Mouse (Mus musculus): ENCODE measurements around the gene Mlh1. TPM values are rescaled to one million over a fixed set of nuclear protein-coding genes. Genes with fewer than 3 reads are reported as not detected.

Mlh1 gene
- total RNA-seq, 1 experiment, result 27.8 TPM

- no peak for TF ChIP-seq ZNF384 (IDR thresholded peaks at IDR 0.05; ENCODE audit: low read depth, low read length)
- TF ChIP-seq ZC3H11A (IDR thresholded peaks at IDR 0.05; ENCODE audit: borderline replicate concordance, low read depth, low read length), result no peak
- no peak for TF ChIP-seq HCFC1 (IDR thresholded peaks at IDR 0.05; ENCODE audit: borderline replicate concordance, insufficient read depth, low read length)
- TF ChIP-seq CHD2 (IDR thresholded peaks at IDR 0.05; ENCODE audit: low read depth, low read length), result no peak
- Histone ChIP-seq H3K36me3 (ENCODE audit: control insufficient read depth, insufficient read depth, low read length, poor library complexity, severe bottlenecking) (no peaks in the 10 kb centered on the region), H3K9ac (ENCODE audit: insufficient read depth, low read depth, low read length, poor library complexity, severe bottlenecking) (no peak overlapping the region), H3K27ac (ENCODE audit: insufficient read depth, low read depth, low read length, poor library complexity, severe bottlenecking) (no peak overlapping the region), H3K4me3 (ENCODE audit: insufficient read depth in 1 of 2, low read depth in 1 of 2, low read length in 2 of 2, poor library complexity in 1 of 2, severe bottlenecking in 1 of 2) (no peak overlapping the region), H3K4me1 (ENCODE audit: control insufficient read depth in 2 of 2, insufficient read depth in 2 of 2, low read length in 2 of 2, poor library complexity in 1 of 2) (peaks cover 0 to 2% of the 10 kb centered on the region in 2 experiments; a peak in 2 of 4 replicates), H3K9me3 (ENCODE audit: control insufficient read depth, insufficient read depth, low read depth, low read length) (no peaks in the 10 kb centered on the region)
- in situ Hi-C loops (cut with MboI; ENCODE audit: low sequenced_read_pairs in 2 of 2, unreplicated experiment in 2 of 2), result no loop called here
- DNase-seq (ENCODE audit: low read depth, low spot score), result no peak
Observed at GRCm38 (mm10) chr9:111313299-111313698, 41.7 kb upstream of the Mlh1 start.

- in situ Hi-C loops (cut with MboI; ENCODE audit: low sequenced_read_pairs in 2 of 2, unreplicated experiment in 2 of 2), result no loop called here
Observed at GRCm38 (mm10) chr9:111312442-111313141, 41.0 kb upstream of the Mlh1 start.

GRCm38 (mm10) chr9:111311843-111312441 is 40.4 kb upstream of the Mlh1 start:
- in situ Hi-C loops (cut with MboI; ENCODE audit: low sequenced_read_pairs in 2 of 2, unreplicated experiment in 2 of 2), result no loop called here
- peak overlapping the region; percentile 69 for H3K9ac ChIP-seq (ENCODE audit: insufficient read depth, low read depth, low read length, poor library complexity, severe bottlenecking)
- H3K4me1 ChIP-seq (ENCODE audit: control insufficient read depth in 2 of 2, insufficient read depth in 2 of 2, low read length in 2 of 2, poor library complexity in 1 of 2), result peaks cover 0 to 2% of the 10 kb centered on the region in 2 experiments; a peak in 2 of 4 replicates

More at GRCm38 (mm10) chr9:111312442-111313141, 41.0 kb upstream of the Mlh1 start:
- TF ChIP-seq HCFC1 (IDR thresholded peaks at IDR 0.05; ENCODE audit: borderline replicate concordance, insufficient read depth, low read length) (no peak), MAFK (IDR thresholded peaks at IDR 0.05; ENCODE audit: insufficient read depth, low read depth, low read length) (no peak), ZNF384 (IDR thresholded peaks at IDR 0.05; ENCODE audit: low read depth, low read length) (no peak), ZC3H11A (IDR thresholded peaks at IDR 0.05; ENCODE audit: borderline replicate concordance, low read depth, low read length) (no peak), CHD2 (IDR thresholded peaks at IDR 0.05; ENCODE audit: low read depth, low read length) (no peak)
- Histone ChIP-seq H3K9ac (ENCODE audit: insufficient read depth, low read depth, low read length, poor library complexity, severe bottlenecking) (peak overlapping the region; percentile 14; the same call in 1 of the 2 replicates), H3K36me3 (ENCODE audit: control insufficient read depth, insufficient read depth, low read length, poor library complexity, severe bottlenecking) (no peaks in the 10 kb centered on the region), H3K9me3 (ENCODE audit: control insufficient read depth, insufficient read depth, low read depth, low read length) (no peaks in the 10 kb centered on the region), H3K4me3 (ENCODE audit: insufficient read depth in 1 of 2, low read depth in 1 of 2, low read length in 2 of 2, poor library complexity in 1 of 2, severe bottlenecking in 1 of 2) (peak overlapping the region; percentile 49 to 80), H3K4me1 (ENCODE audit: control insufficient read depth in 2 of 2, insufficient read depth in 2 of 2, low read length in 2 of 2, poor library complexity in 1 of 2) (peaks cover 0 to 2% of the 10 kb centered on the region in 2 experiments; a peak in 2 of 4 replicates), H3K27ac (ENCODE audit: insufficient read depth, low read depth, low read length, poor library complexity, severe bottlenecking) (no peak overlapping the region)
- no peak for DNase-seq (ENCODE audit: low read depth, low spot score)

DNA sequence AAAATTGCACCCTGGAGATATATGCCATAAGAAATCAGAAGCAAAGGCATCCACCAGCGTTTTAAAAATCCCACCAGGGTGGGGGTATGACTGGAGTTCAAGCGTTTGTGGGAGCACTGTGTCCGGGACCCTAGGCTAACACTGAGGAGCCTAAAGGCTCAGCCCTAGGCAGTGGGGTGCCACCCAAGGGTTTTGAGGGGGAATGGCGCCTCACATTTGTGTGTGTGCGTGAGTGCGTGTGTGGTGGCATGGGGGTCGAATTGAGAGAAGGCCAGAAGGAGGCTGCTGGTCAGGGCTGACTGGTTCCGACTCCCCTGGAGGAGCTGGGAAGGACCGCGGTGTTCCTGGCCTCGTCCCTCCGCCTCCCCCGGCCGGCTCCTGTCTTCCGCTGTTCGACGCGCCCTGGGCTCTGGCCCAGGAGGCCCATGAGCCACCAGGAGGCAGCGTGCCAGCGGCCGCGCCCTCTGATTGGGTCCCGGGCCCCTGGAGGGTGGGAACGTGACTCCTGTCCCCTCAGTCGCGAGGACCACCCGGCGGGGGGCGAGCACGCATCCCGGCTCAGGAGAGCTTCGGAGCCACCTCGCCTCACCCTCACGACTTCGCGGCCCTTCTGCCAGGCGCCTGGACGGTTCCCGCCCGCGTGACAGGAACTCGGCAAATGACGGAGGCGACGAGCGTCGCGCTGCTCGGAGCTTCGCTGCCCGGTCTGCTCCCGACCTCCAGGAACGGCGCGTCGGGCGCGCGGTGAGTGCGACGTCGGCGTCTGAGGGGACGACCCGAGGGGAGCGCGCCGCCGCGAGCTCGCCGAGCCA is 39.6 kb upstream of the Mlh1 start, which contains the start of gene Trank1:
Gene Trank1 (plus strand): TSS at position 709 of the 812 bp plus-strand sequence.
- Histone ChIP-seq H3K9ac (ENCODE audit: insufficient read depth, low read depth, low read length, poor library complexity, severe bottlenecking) (peak within 1 kb of the TSS; percentile 69), H3K4me3 (ENCODE audit: insufficient read depth in 1 of 2, low read depth in 1 of 2, low read length in 2 of 2, poor library complexity in 1 of 2, severe bottlenecking in 1 of 2) (peak within 1 kb of the TSS; percentile 51 to 80), H3K36me3 (ENCODE audit: control insufficient read depth, insufficient read depth, low read length, poor library complexity, severe bottlenecking) (no peaks in the 10 kb centered on the region), H3K9me3 (ENCODE audit: control insufficient read depth, insufficient read depth, low read depth, low read length) (no peaks in the 10 kb centered on the region), H3K27ac (ENCODE audit: insufficient read depth, low read depth, low read length, poor library complexity, severe bottlenecking) (no peak within 1 kb of the TSS), H3K4me1 (ENCODE audit: control insufficient read depth in 2 of 2, insufficient read depth in 2 of 2, low read length in 2 of 2, poor library complexity in 1 of 2) (peaks cover 0 to 2% of the 10 kb centered on the region in 2 experiments; a peak in 2 of 4 replicates)
- DNase-seq (ENCODE audit: low read depth, low spot score), result no peak
- TF ChIP-seq CHD2 (IDR thresholded peaks at IDR 0.05; ENCODE audit: low read depth, low read length) (no peak), ZC3H11A (IDR thresholded peaks at IDR 0.05; ENCODE audit: borderline replicate concordance, low read depth, low read length) (no peak), ZNF384 (IDR thresholded peaks at IDR 0.05; ENCODE audit: low read depth, low read length) (no peak), MAFK (IDR thresholded peaks at IDR 0.05; ENCODE audit: insufficient read depth, low read depth, low read length) (no peak), HCFC1 (IDR thresholded peaks at IDR 0.05; ENCODE audit: borderline replicate concordance, insufficient read depth, low read length) (no peak)
- in situ Hi-C loops (cut with MboI; ENCODE audit: low sequenced_read_pairs in 2 of 2, unreplicated experiment in 2 of 2), result no loop called here

More at GRCm38 (mm10) chr9:111311843-111312441, 40.4 kb upstream of the Mlh1 start:
- no peak for DNase-seq (ENCODE audit: low read depth, low spot score)
- Histone ChIP-seq H3K36me3 (ENCODE audit: control insufficient read depth, insufficient read depth, low read length, poor library complexity, severe bottlenecking) (no peaks in the 10 kb centered on the region), H3K4me3 (ENCODE audit: insufficient read depth in 1 of 2, low read depth in 1 of 2, low read length in 2 of 2, poor library complexity in 1 of 2, severe bottlenecking in 1 of 2) (peak overlapping the region; percentile 51 to 80; a peak in 3 of 4 replicates), H3K27ac (ENCODE audit: insufficient read depth, low read depth, low read length, poor library complexity, severe bottlenecking) (no peak overlapping the region), H3K9me3 (ENCODE audit: control insufficient read depth, insufficient read depth, low read depth, low read length) (no peaks in the 10 kb centered on the region)
- TF ChIP-seq ZNF384 (IDR thresholded peaks at IDR 0.05; ENCODE audit: low read depth, low read length) (no peak), ZC3H11A (IDR thresholded peaks at IDR 0.05; ENCODE audit: borderline replicate concordance, low read depth, low read length) (no peak), MAFK (IDR thresholded peaks at IDR 0.05; ENCODE audit: insufficient read depth, low read depth, low read length) (no peak), HCFC1 (IDR thresholded peaks at IDR 0.05; ENCODE audit: borderline replicate concordance, insufficient read depth, low read length) (no peak), CHD2 (IDR thresholded peaks at IDR 0.05; ENCODE audit: low read depth, low read length) (no peak)
